Mouse (Mus musculus) brain, adult 2 months (tissue): ENCODE results near the gene Harbi1.
A peak's percentile ranks its signal among the peaks of the same experiment; 100 is the strongest.

Source experiments
- DNase-seq: peaks from one replicate; pipeline ENCODE4 v3.0.0; 2011; ENCODE audit warnings: low read depth, low spot score

The Harbi1 gene

GRCm38 (mm10) chr2:91710272-91711234, at the start of gene Harbi1, which contains the start of gene Atg13:
Gene Harbi1 (plus strand): TSS chr2:91710852.
Gene Atg13 (minus strand): TSS chr2:91710576.
- DNase-seq: peak; percentile 98

- no peak for DNase-seq
These were observed 49.7 kb upstream of the Harbi1 start for GRCm38 (mm10) chr2:91660981-91661380.

GRCm38 (mm10) chr2:91664780-91665179, 45.9 kb upstream of the Harbi1 start:
- DNase-seq: peak; percentile 45

GRCm38 (mm10) chr2:91666386-91666910, 44.2 kb upstream of the Harbi1 start:
- DNase-seq: no peak

GRCm38 (mm10) chr2:91667747-91668146, 42.9 kb upstream of the Harbi1 start:
- DNase-seq: no peak

GRCm38 (mm10) chr2:91669326-91669725, 41.3 kb upstream of the Harbi1 start:
- no peak for DNase-seq

- no peak for DNase-seq
These were observed 40.6 kb upstream of the Harbi1 start for GRCm38 (mm10) chr2:91670038-91670437.

- DNase-seq: no peak
These were observed 37.1 kb upstream of the Harbi1 start for GRCm38 (mm10) chr2:91673587-91673986.

GRCm38 (mm10) chr2:91674895-91675294, 35.8 kb upstream of the Harbi1 start:
- DNase-seq: peak; percentile 83

GRCm38 (mm10) chr2:91676420-91676819, 34.2 kb upstream of the Harbi1 start:
- DNase-seq: no peak

- DNase-seq: no peak
These were observed 33.7 kb upstream of the Harbi1 start for GRCm38 (mm10) chr2:91676961-91677360.

- peak; percentile 91 for DNase-seq
These were observed 27.8 kb upstream of the Harbi1 start for GRCm38 (mm10) chr2:91682850-91683249.

- DNase-seq: peak; percentile 70
These were observed 26.7 kb upstream of the Harbi1 start for GRCm38 (mm10) chr2:91683919-91684318.

GRCm38 (mm10) chr2:91689452-91689851, 21.2 kb upstream of the Harbi1 start:
- DNase-seq: peak; percentile 83

- peak; percentile 68 for DNase-seq
These were observed 15.0 kb upstream of the Harbi1 start for GRCm38 (mm10) chr2:91695436-91696224.

GRCm38 (mm10) chr2:91696225-91696590, 14.4 kb upstream of the Harbi1 start:
- DNase-seq: peak; percentile 39

GRCm38 (mm10) chr2:91699225-91699624, 11.4 kb upstream of the Harbi1 start:
- DNase-seq: no peak

- DNase-seq: peak; percentile 47
These were observed 9.3 kb upstream of the Harbi1 start for GRCm38 (mm10) chr2:91701366-91701765.

- DNase-seq: no peak
These were observed 4.9 kb upstream of the Harbi1 start for GRCm38 (mm10) chr2:91705736-91706135.

GRCm38 (mm10) chr2:91706456-91706855, 4.2 kb upstream of the Harbi1 start:
- DNase-seq: no peak

- no peak for DNase-seq
These were observed 2.3 kb upstream of the Harbi1 start for GRCm38 (mm10) chr2:91708361-91708760.
